Mouse (Mus musculus) limb, embryonic 12.5 days (tissue): ENCODE measurements around the gene Snrpd3. TPM values are rescaled to one million over a fixed set of nuclear protein-coding genes. Genes with fewer than 3 reads are reported as not detected.
A peak's percentile ranks its signal among the peaks of the same experiment; 100 is the strongest.

Source experiments
- ATAC-seq: fragments of 200-750 bp; cut with Nextera tagmentation; 2 replicates; pipeline ENCODE4 v1.8.0; 2017; ENCODE audit warnings: low read depth, moderate TSS enrichment; ENCODE audit not compliant: insufficient number of reproducible peaks, insufficient read depth, low FRiP score, low TSS enrichment
- H3K27ac ChIP-seq: fragments of 300-500 bp; sonication (generic); 2 replicates; pipeline ENCODE4 v1.5.1; 2016; ENCODE audit warnings: mild to moderate bottlenecking, moderate library complexity
- H3K27me3 ChIP-seq: fragments of 300-500 bp; sonication (generic); 2 replicates; pipeline ENCODE4 v1.6.1; 2016; ENCODE audit warnings: mild to moderate bottlenecking, moderate library complexity
- H3K36me3 ChIP-seq: fragments of 300-500 bp; sonication (generic); 2 replicates; pipeline ENCODE4 v1.6.1; 2016; ENCODE audit warnings: mild to moderate bottlenecking, moderate library complexity
- H3K4me1 ChIP-seq: fragments of 300-500 bp; sonication (generic); replicated peaks from 2 replicates; pipeline ENCODE4 v1.6.1; 2016
- H3K4me2 ChIP-seq: fragments of 300-500 bp; sonication (generic); 2 replicates; pipeline ENCODE4 v1.6.1; 2016; ENCODE audit warnings: mild to moderate bottlenecking, moderate library complexity
- H3K4me3 ChIP-seq: fragments of 300-500 bp; sonication (generic); replicated peaks from 2 replicates; pipeline ENCODE4 v1.5.1; 2016; ENCODE audit warnings: mild to moderate bottlenecking
- H3K9ac ChIP-seq: fragments of 300-500 bp; sonication (generic); replicated peaks from 2 replicates; pipeline ENCODE4 v1.6.1; 2016; ENCODE audit warnings: mild to moderate bottlenecking, moderate library complexity
- H3K9me3 ChIP-seq: fragments of 300-500 bp; sonication (generic); 2 replicates; pipeline ENCODE4 v1.6.1; 2016; ENCODE audit warnings: mild to moderate bottlenecking, moderate library complexity
- WGBS: fragments of 180-500 bp; shearing (Covaris S2); methylation state at CpG from one replicate; pipeline ENCODE4 v1.1.7; 2016; 5-methylcytosine and 5-hydroxymethylcytosine counted together
- polyA plus RNA-seq: library from polyadenylated mRNA; unstranded; fragments of >200 nt; fragmentation: Nextera tagmentation; extraction: Ambion mirVana; gene quantifications from 2 replicates; pipeline ENCODE4 v1.2.1, GENCODE M21; 2016

The Snrpd3 gene
- polyA plus RNA-seq, 1 experiment from 2014 or later, result 203 TPM

DNA sequence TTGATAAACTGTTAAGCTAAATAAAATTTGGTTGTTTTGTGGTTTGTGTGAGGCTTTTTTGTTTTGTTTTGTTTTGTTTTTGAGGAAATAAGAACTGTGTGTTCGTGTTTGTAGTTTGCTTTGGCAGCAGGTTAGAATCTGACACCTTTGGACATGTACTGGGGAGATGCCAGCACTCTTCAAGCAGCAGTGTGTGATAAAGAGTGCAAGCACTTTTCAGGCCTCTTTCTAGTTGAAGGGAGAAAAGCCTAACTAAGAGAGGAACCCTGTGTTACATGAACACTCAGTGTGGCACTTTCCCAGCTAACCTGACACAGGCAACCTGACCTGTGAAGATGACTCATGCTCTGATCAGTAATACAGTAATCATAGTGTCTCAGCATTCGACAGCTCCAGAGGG is 18.1 kb downstream of the Snrpd3 start:
- Histone ChIP-seq H3K27me3 (no peaks in the 10 kb centered on the region), H3K9me3 (no peaks in the 10 kb centered on the region), H3K4me2 (no peak overlapping the region), H3K9ac (no peak overlapping the region), H3K4me1 (no peaks in the 10 kb centered on the region), H3K4me3 (no peak overlapping the region), H3K36me3 (peaks cover 63% of the 10 kb centered on the region), H3K27ac (no peak overlapping the region)
- WGBS, result 94% methylated on average over 2 of the region's 2 CpGs
- no peak for ATAC-seq

DNA sequence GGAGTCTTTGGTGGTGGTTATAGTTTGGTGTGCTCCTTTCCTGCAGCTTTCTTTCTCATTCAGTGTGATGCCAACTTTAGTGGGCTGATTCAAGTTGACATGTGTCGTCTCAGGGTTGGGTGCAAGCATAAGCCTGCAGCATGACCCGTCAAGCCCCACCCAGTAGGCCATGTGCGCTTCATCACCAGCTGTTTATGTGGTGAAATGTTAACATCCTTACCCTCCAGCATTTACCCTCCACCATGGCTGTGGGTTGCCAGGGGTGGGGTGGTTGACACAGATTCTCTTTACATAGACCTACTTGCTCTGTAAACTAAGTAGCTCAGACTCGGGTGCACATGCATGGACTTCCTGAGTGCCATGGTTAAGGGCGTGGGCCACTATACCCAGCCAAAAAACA is 18.8 kb downstream of the Snrpd3 start:
- no peak for ATAC-seq
- Histone ChIP-seq H3K4me3 (no peak overlapping the region), H3K4me1 (no peaks in the 10 kb centered on the region), H3K4me2 (no peak overlapping the region), H3K27ac (no peak overlapping the region), H3K36me3 (peaks cover 56% of the 10 kb centered on the region), H3K9ac (no peak overlapping the region), H3K27me3 (no peaks in the 10 kb centered on the region), H3K9me3 (no peaks in the 10 kb centered on the region)
- WGBS, result 88% methylated on average over 5 of the region's 5 CpGs

DNA sequence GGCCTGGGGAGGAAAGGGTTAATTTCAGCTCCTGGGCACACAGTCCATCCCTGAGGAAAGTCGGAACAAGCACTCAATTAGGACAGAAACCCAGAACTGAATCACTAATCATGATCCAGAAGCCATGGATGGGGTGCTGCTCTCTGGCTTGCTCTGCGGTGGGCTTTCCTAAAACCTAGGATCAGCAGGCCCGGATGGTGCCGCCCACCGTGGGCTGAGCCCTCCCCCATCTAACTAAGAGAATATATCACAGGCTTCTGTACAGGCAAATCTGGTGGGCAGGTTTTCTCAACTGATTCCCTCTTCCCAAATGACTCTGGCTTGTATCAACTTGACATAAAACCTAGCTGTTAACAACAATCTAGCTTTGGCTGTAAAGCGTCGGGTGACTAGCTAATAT is 30.6 kb downstream of the Snrpd3 start:
- Histone ChIP-seq H3K27ac (peak overlapping the region; percentile 32; the same call in 1 of the 2 replicates), H3K4me3 (no peak overlapping the region)
- WGBS, result 37% methylated on average over 7 of the region's 7 CpGs

DNA sequence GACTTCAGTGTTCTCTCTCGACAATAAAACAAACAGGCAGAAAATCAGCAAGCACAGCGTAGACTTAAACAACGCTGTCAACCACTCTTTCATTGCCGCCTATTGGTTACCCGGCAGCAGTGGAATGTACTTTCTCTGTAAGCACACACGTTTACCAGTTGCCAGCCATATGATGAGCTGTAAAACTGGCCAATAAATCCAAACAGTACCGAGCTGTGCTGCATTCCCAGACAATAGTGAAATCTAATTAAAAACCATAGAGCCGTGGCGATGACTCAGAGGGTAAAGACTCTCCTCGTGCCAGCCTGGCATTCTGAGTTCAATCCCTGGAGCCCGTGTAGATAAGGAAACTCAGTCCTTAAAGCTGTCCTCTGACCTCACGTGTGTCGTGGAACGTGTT is 31.1 kb downstream of the Snrpd3 start:
- ATAC-seq, result peak; percentile 64; the same call in 1 of the 2 replicates
- Histone ChIP-seq H3K4me2 (peak overlapping the region; percentile 40), H3K27me3 (no peaks in the 10 kb centered on the region), H3K27ac (peak overlapping the region; percentile 72), H3K9me3 (peaks cover 11% of the 10 kb centered on the region; the same call in 1 of the 2 replicates), H3K36me3 (no peaks in the 10 kb centered on the region), H3K4me3 (peak overlapping the region; percentile 7; the same call in 1 of the 2 replicates), H3K9ac (no peak overlapping the region), H3K4me1 (peaks cover 28% of the 10 kb centered on the region)
- whole genome bisulfite sequencing, result 42% methylated on average over 14 of the region's 14 CpGs

More for the DNA sequence above, 30.6 kb downstream of the Snrpd3 start:
- Histone ChIP-seq H3K9ac (no peak overlapping the region), H3K9me3 (peaks cover 11% of the 10 kb centered on the region; the same call in 1 of the 2 replicates), H3K36me3 (no peaks in the 10 kb centered on the region), H3K27me3 (no peaks in the 10 kb centered on the region), H3K4me1 (peaks cover 28% of the 10 kb centered on the region), H3K4me2 (peak overlapping the region; percentile 40)
- ATAC-seq, result 0 out of 2 replicates have a peak, but pooled peaks have one; percentile 13

DNA sequence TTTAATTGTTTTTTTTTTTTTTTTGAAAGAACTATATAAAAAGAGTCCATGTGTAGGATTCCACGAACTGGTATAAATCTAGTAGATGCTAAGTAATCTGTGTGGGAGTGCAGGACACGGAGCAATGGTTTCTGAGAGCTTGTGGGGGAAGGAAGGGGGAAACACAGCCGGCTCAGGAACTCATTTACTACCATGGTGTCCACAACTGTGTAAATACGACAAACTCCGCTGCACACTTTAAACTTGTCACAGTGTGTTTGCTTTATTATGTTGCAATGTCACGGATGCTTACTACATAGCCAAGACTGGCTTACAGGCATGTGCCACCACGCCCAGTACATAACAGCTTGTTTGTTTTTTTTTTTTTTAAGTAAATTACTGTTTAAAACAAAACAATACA is 32.5 kb downstream of the Snrpd3 start:
- peaks cover 8% of the 10 kb centered on the region; the same call in 1 of the 2 replicates for H3K9me3 ChIP-seq
- WGBS, result 71% methylated on average over 7 of the region's 7 CpGs

DNA sequence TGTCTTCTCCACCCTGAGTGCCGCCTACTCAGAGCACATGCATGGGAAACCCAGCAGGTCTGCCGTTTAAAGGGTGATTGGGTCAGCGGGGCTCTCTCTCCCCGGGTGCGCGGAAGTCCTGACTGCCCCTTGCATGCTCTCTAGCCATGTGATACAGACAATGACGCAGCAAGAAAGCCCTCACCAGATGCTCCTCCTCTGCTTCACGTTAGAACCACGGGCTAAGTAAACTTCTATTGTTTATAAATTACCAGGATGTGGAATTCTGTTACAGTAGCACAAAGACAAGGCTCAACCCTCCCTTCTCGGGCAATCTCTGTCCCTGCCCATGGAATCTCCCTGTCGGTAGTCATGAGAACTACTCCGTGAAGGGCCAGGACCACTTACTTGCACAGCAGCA is 33.8 kb downstream of the Snrpd3 start:
- no peak for ATAC-seq
- no peak overlapping the region for H3K4me3 ChIP-seq
- H3K9me3 ChIP-seq, result no peaks in the 10 kb centered on the region
- no peak overlapping the region for H3K9ac ChIP-seq
- H3K27ac ChIP-seq, result no peak overlapping the region
- peaks cover 34% of the 10 kb centered on the region for H3K4me1 ChIP-seq
- H3K36me3 ChIP-seq, result no peaks in the 10 kb centered on the region
- no peak overlapping the region for H3K4me2 ChIP-seq
- no peaks in the 10 kb centered on the region for H3K27me3 ChIP-seq
- WGBS, result 58% methylated on average over 12 of the region's 12 CpGs

More for the DNA sequence above, 32.5 kb downstream of the Snrpd3 start:
- Histone ChIP-seq H3K4me1 (peaks cover 28% of the 10 kb centered on the region), H3K9ac (no peak overlapping the region), H3K36me3 (no peaks in the 10 kb centered on the region), H3K4me3 (no peak overlapping the region), H3K27me3 (no peaks in the 10 kb centered on the region), H3K4me2 (no peak overlapping the region), H3K27ac (no peak overlapping the region)
- ATAC-seq, result no peak

DNA sequence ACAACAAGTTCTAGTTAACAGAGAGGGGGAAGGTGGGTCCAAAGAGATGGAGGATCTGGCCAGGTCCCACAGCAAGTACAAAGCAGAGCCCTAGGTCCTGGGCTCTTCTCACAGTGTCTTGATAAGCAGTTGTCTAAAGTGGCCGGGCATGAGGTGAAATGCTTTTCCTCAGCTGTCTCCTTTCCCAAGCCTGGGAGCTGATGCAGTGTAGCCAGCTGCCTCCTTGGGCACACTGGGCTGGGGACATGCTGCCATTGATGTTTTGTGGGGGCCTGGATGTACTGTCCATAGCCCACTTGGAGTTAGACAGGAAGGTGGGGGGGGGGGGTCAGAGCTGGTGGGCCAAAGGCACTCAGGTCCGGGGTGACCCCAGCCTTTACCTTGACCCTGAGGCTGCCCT is 34.8 kb downstream of the Snrpd3 start:
- Histone ChIP-seq H3K4me1 (peaks cover 41% of the 10 kb centered on the region), H3K27me3 (no peaks in the 10 kb centered on the region), H3K27ac (no peak overlapping the region), H3K36me3 (no peaks in the 10 kb centered on the region), H3K4me2 (no peak overlapping the region), H3K9ac (no peak overlapping the region), H3K4me3 (no peak overlapping the region), H3K9me3 (no peaks in the 10 kb centered on the region)
- no peak for ATAC-seq
- 89% methylated on average over 2 of the region's 2 CpGs for WGBS

DNA sequence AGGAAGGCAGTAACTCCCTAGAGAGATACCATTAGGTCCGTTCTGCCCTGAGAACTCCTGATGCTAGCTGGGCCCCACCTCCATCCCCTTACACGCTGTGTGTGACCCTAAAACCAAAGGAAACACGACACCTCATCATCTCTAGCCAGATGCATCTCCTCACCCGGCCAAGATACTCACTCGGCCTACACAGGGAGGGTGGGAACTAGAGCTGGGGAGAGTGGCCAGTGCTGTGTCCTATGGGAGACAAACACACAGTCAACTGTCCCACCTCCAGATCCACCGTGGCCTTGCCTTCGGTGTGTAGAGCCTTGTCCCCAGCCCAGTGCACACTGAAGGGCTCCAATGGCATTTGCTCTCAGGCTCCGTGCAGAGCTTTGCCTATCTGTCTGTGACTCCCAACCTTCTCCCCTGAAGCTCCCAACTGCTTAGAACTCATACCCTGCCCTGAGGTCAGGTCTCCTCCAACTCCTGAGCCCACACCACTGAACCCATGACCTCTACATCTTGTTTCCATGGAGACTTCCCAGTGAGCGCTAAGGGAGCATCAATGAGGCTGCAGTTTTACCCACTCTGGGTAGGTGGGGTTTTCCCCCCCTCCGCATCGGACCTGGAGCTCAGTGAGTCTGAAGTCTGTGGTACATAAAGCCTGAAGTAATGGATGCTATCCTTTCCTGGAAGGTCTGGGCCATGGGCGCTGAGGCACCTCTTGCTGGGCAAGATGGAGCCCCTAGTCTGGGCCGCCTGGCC is 35.5 kb downstream of the Snrpd3 start:
- H3K9ac ChIP-seq, result no peak overlapping the region
- no peak overlapping the region for H3K4me2 ChIP-seq
- no peaks in the 10 kb centered on the region for H3K36me3 ChIP-seq
- H3K27ac ChIP-seq, result no peak overlapping the region
- no peak for ATAC-seq
- 59% methylated on average over 13 of the region's 13 CpGs for WGBS
- no peak overlapping the region for H3K4me3 ChIP-seq
- no peaks in the 10 kb centered on the region for H3K9me3 ChIP-seq
- H3K27me3 ChIP-seq, result peaks cover 4% of the 10 kb centered on the region; the same call in 1 of the 2 replicates
- H3K4me1 ChIP-seq, result peaks cover 39% of the 10 kb centered on the region

DNA sequence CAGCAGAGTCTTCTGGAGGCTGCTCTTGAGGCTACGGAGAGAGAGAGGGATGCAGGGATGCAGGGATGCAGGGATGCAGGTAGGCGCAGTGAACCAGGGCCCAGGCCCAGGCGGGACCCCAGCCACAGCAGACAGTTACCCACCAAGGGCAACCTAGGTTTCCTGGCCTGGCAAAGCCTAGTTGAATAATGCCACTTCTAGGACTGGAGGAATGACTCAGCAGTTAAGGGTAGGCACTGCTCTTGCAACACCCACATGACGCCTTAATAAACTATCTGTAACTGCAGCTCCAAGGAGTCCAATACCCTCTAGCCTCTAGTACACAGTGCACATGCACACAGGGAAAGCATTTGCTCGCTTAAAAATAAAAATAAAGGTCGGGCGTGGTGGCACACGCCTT is 36.7 kb downstream of the Snrpd3 start:
- H3K27me3 ChIP-seq, result peaks cover 14% of the 10 kb centered on the region
- ATAC-seq, result no peak
- WGBS, result 92% methylated on average over 8 of the region's 8 CpGs

DNA sequence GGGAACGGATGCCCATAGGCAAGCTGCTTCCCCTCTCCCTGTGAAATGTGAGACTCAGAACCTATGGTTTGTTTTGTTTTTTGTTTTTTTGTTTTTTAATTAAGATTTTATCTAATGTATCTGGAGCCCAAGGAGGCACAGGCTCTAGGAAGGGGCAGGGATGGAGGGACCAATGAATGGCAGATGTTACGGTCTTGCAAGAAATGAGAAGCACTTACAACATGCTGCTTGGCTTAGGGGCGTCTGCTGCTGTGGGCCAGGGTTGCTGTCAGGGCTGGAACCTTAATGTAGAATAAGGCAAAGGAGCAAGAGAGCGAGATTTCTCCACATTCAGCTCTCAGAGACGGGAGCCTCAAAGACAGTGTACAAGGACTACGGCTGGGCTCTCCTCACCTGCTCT is 38.2 kb downstream of the Snrpd3 start:
- no peak overlapping the region for H3K9ac ChIP-seq
- no peak for ATAC-seq
- WGBS, result 76% methylated on average over 6 of the region's 6 CpGs
- peaks cover 29% of the 10 kb centered on the region for H3K27me3 ChIP-seq
- peaks cover 45% of the 10 kb centered on the region for H3K4me1 ChIP-seq
- H3K9me3 ChIP-seq, result no peaks in the 10 kb centered on the region
- H3K4me2 ChIP-seq, result no peak overlapping the region
- no peaks in the 10 kb centered on the region for H3K36me3 ChIP-seq
- H3K27ac ChIP-seq, result peak overlapping the region; percentile 18
- H3K4me3 ChIP-seq, result no peak overlapping the region

More for the DNA sequence above, 36.7 kb downstream of the Snrpd3 start:
- Histone ChIP-seq H3K4me2 (no peak overlapping the region), H3K9ac (no peak overlapping the region), H3K27ac (no peak overlapping the region), H3K4me3 (no peak overlapping the region), H3K9me3 (no peaks in the 10 kb centered on the region), H3K36me3 (no peaks in the 10 kb centered on the region), H3K4me1 (peaks cover 35% of the 10 kb centered on the region)

DNA sequence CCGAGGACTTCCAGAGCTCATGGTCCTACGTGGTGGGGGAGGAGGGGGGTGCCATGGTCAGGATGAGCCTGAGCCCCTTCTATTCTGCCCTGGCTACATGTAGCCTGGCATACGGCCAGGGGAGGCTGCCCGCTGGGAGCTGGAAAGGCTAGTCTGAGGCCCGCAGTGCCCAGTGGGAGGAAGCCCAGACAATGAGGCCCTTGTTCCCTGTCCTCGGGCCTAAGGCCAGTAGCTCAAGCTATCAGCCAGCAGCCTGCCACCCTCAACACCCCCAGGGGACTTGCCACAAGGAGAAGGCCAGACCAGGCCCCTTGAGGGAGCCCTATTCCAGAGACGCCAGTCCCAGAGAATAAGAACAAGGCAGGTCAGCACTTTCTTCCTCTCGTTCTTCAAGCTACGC is 38.7 kb downstream of the Snrpd3 start:
- peaks cover 34% of the 10 kb centered on the region for H3K27me3 ChIP-seq
- WGBS, result 62% methylated on average over 9 of the region's 9 CpGs
- no peak for ATAC-seq
- peaks cover 46% of the 10 kb centered on the region for H3K4me1 ChIP-seq
- H3K4me3 ChIP-seq, result no peak overlapping the region
- H3K9ac ChIP-seq, result 0 out of 2 replicates have a peak overlapping the region, but pooled peaks have one; percentile 9
- H3K4me2 ChIP-seq, result no peak overlapping the region; the same call in 1 of the 2 replicates
- H3K27ac ChIP-seq, result peak overlapping the region; percentile 18
- no peaks in the 10 kb centered on the region for H3K36me3 ChIP-seq
- H3K9me3 ChIP-seq, result no peaks in the 10 kb centered on the region
